Mouse (Mus musculus): Measurements from ENCODE around the gene Fars2.

DNA sequence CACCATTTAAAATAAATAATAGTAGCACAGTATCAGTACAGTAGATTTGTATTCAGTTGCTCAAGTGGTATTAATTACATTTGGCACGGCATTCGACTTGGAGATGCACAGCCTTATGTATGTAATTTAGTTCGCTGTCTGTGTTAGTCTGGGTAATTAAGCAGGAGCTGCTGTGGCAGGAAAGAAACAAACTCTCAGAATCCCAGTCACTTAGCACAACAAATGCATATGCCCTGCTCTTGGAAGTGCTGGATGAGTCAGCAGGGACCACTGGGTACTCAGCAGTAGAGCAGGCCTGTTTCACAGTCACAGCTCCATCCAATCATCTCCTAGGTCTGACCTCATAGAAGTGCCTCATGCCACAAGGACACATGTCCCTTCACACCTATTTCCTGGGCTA is 200.6 kb downstream of the Fars2 start:
- TF ChIP-seq POLR2A (IDR thresholded peaks at IDR 0.05; ENCODE audit: borderline replicate concordance, extremely low read depth, low read depth, low read length) (no peak), CTCF (IDR thresholded peaks at IDR 0.05; ENCODE audit: insufficient read depth, low read length) (no peak)
